Mouse (Mus musculus) forebrain, postnatal 0 days (tissue): ENCODE measurements around the gene Entpd3. TPM values are rescaled to one million over a fixed set of nuclear protein-coding genes. Genes with fewer than 3 reads are reported as not detected.

Experiments used
- ATAC-seq: fragments of 200-750 bp; cut with Nextera tagmentation; 2 replicates; pipeline ENCODE4 v1.8.0; 2017; ENCODE audit warnings: mild to moderate bottlenecking, moderate library complexity
- DNase-seq: peaks from one replicate; pipeline ENCODE4 v3.0.0-alpha.2; 2015
- H3K27ac ChIP-seq: fragments of 300-500 bp; sonication (generic); 2 replicates; pipeline ENCODE4 v1.5.1; 2014; ENCODE audit warnings: low read depth, mild to moderate bottlenecking, antibody characterized with exemption, low read length, moderate library complexity, mixed read lengths
- H3K27me3 ChIP-seq: fragments of 300-500 bp; sonication (generic); 2 replicates; pipeline ENCODE4 v1.6.1; 2014; ENCODE audit warnings: mild to moderate bottlenecking, low read length, mixed read lengths; ENCODE audit not compliant: insufficient read depth
- H3K36me3 ChIP-seq: fragments of 300-500 bp; sonication (generic); 2 replicates; pipeline ENCODE4 v1.6.1; 2014; ENCODE audit warnings: mild to moderate bottlenecking, moderate library complexity; ENCODE audit not compliant: insufficient read depth
- H3K4me1 ChIP-seq: fragments of 300-500 bp; sonication (generic); 2 replicates; pipeline ENCODE4 v1.6.1; 2014; ENCODE audit warnings: antibody characterized with exemption; ENCODE audit not compliant: insufficient read depth
- H3K4me2 ChIP-seq: fragments of 300-500 bp; sonication (generic); 2 replicates; pipeline ENCODE4 v1.6.1; 2014; ENCODE audit warnings: low read depth, mild to moderate bottlenecking, moderate library complexity
- H3K4me3 ChIP-seq: fragments of 300-500 bp; sonication (generic); 2 replicates; pipeline ENCODE4 v1.5.1; 2014; ENCODE audit warnings: low read depth, low read length, mixed read lengths
- H3K9ac ChIP-seq: fragments of 300-500 bp; sonication (generic); 2 replicates; pipeline ENCODE4 v1.6.1; 2014; ENCODE audit warnings: mild to moderate bottlenecking
- H3K9me3 ChIP-seq: fragments of 300-500 bp; sonication (generic); 2 replicates; pipeline ENCODE4 v1.6.1; 2016; ENCODE audit warnings: low read length
- CTCF ChIP-seq: sonication (generic); IDR thresholded peaks from 2 replicates; pipeline ENCODE4 v1.5.1; 2016; ENCODE audit warnings: antibody characterized with exemption, control low read depth, low read depth
- WGBS: fragments of 180-500 bp; shearing (Covaris S2); extraction: QIAGEN DNeasy Blood & Tissue Kit; methylation state at CpG from one replicate; pipeline ENCODE4 v1.1.7; 2014; 5-methylcytosine and 5-hydroxymethylcytosine counted together
- polyA plus RNA-seq: library from polyadenylated mRNA; unstranded; fragments of >200 nt; fragmentation: Nextera tagmentation; extraction: Ambion mirVana; gene quantifications from 2 replicates; pipeline ENCODE4 v1.2.1, GENCODE M21; 2015
- total RNA-seq: library from RNA; depleted of rRNA; stranded (reverse); fragments of >200 nt; gene quantifications from 2 replicates; pipeline ENCODE4 v1.2.3, GENCODE M21; 2014; rRNA removed

Entpd3 gene
- total and polyA plus RNA-seq, 2 experiments from 2014 or later, result 3.6 to 3.7 TPM

DNA sequence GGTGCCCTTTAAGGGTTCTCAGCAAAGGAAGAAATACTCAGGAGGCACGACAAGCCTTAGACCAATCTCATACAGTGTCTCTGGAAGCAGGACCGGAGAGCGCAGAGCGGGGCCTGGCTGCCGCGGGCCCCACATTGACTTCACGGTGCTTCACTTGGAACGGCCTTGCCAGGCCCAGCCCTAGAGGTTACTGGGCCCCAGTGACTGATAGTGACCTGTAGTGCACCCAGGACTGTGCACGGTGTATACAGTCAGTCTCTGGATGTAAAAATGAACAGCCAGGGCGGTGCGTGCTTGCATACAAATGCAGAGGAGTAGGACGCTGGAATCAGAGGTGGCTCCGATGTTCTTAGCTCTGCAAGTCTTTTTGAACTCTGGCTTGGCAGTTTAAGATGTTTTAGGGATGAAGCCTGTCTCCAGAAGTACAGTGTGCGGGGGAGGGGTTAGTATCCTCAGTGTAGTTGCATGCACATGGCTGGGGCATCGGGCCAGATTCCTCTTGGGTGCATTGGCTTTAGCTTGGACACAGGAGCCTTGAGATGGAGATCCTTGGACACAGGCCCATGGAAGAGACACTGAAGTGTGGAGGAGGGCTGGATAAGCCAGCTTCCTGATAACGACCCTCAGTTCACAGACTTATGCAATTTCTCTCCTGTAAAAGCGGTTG is 62.7 kb downstream of the Entpd3 start:
- no peak overlapping the region for H3K27ac ChIP-seq
- H3K9ac ChIP-seq, result no peak overlapping the region
- H3K4me1 ChIP-seq, result no peaks in the 10 kb centered on the region
- no peaks in the 10 kb centered on the region for H3K27me3 ChIP-seq
- TF ChIP-seq CTCF, result no peak
- DNase-seq (no peak), ATAC-seq (peak; percentile 28; the same call in 1 of the 2 replicates)
- H3K36me3 ChIP-seq, result no peaks in the 10 kb centered on the region
- 52% methylated on average over 17 of the region's 17 CpGs for WGBS
- H3K4me3 ChIP-seq, result peak overlapping the region; percentile 11; the same call in 1 of the 2 replicates
- peak overlapping the region; percentile 44 for H3K4me2 ChIP-seq
- peaks cover under 1% of the 10 kb centered on the region; the same call in 1 of the 2 replicates for H3K9me3 ChIP-seq

DNA sequence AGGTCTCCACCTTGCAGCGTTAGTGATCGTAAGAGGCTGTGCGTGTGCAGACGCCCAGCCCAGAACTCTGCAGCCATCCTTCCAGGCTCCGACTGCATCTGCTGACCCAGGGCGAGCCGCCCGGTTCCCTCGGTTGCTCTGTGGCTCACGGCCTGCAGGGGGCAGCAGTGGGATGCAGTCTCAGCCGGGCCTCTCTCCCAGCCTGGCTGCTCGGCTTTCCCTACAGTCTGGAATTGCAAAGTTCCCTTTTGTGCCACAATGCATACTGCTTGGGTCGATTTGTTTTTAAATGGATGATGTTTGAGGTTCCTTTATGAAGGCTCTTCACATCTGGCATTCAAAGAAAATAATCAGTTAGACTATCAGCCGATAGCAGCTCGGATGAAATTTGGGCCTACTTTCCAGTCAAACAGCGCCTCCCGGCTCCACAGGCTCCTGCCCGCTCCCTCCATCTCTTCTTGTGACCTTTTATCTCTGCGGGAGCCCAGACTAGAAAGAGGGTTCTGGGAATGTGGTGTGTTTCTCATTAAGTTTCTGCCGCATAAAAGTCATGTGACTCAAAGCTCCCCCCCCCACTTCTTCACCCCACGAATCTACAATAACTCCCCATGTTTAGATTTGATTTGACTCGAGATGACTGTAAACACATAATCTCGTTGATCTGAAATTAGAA is 63.4 kb downstream of the Entpd3 start:
- Histone ChIP-seq H3K4me1 (no peaks in the 10 kb centered on the region), H3K9ac (peak overlapping the region; percentile 28; the same call in 1 of the 2 replicates), H3K27me3 (no peaks in the 10 kb centered on the region), H3K9me3 (peaks cover 5% of the 10 kb centered on the region; the same call in 1 of the 2 replicates), H3K4me3 (peak overlapping the region; percentile 11; the same call in 1 of the 2 replicates), H3K36me3 (no peaks in the 10 kb centered on the region), H3K4me2 (peak overlapping the region; percentile 44), H3K27ac (no peak overlapping the region)
- WGBS, result 3% methylated on average over 23 of the region's 23 CpGs
- peak; percentile 98 for TF ChIP-seq CTCF
- DNase-seq, result peak; percentile 91
- ATAC-seq, result peak; percentile 92

DNA sequence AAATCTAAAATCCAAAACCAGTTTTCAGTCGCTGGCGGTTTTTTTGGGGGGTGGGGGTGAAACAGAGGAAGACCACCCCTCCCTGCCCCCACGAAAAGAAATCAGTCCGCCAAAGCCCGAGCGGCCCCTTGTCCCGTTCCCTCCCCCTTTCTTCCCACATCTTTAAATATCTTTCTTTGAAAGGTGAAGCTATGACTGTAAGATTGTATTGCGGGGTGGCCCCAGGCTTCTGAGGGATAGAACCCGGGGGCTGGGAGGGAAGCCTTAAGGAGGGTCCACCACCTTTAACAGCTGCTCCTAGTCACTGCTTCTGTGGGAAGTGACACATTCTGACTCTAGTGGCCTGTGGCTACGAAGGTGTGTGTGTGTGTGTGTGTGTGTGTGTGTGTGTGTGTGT is 63.9 kb downstream of the Entpd3 start:
- peak overlapping the region; percentile 28; the same call in 1 of the 2 replicates for H3K9ac ChIP-seq
- no peaks in the 10 kb centered on the region for H3K4me1 ChIP-seq
- DNase-seq (no peak), ATAC-seq (no peak)
- H3K36me3 ChIP-seq, result no peaks in the 10 kb centered on the region
- WGBS, result 17% methylated on average over 10 of the region's 10 CpGs
- H3K4me2 ChIP-seq, result peak overlapping the region; percentile 44
- H3K27ac ChIP-seq, result no peak overlapping the region
- no peaks in the 10 kb centered on the region for H3K27me3 ChIP-seq
- TF ChIP-seq CTCF, result no peak
- no peak overlapping the region for H3K4me3 ChIP-seq
- H3K9me3 ChIP-seq, result peaks cover 5% of the 10 kb centered on the region; the same call in 1 of the 2 replicates

DNA sequence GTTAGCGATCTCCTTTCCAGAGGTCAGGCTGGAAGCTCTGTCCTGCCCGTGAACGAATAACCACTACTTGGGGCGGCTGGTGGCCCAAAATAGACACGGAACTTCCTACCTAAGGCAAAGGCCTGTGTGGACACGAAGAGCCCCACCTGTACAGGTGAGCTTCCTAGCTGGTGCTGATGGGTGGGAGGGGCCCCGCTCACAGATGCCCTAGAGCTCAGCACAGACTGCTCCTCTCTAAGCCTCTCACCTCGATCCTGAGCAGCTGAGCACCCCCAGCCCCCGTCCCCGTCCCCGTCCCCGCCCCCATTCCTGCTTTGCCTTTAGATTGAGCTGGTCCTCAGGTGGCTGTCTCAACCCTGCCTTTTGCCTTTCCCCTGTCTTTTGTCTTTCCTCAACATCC is 64.3 kb downstream of the Entpd3 start:
- no peak overlapping the region for H3K9ac ChIP-seq
- H3K36me3 ChIP-seq, result no peaks in the 10 kb centered on the region
- H3K4me1 ChIP-seq, result no peaks in the 10 kb centered on the region
- no peak overlapping the region for H3K4me2 ChIP-seq
- no peak for TF ChIP-seq CTCF
- H3K9me3 ChIP-seq, result peaks cover 5% of the 10 kb centered on the region; the same call in 1 of the 2 replicates
- H3K27ac ChIP-seq, result no peak overlapping the region
- ATAC-seq (no peak), DNase-seq (no peak)
- H3K27me3 ChIP-seq, result no peaks in the 10 kb centered on the region
- H3K4me3 ChIP-seq, result no peak overlapping the region
- WGBS, result 38% methylated on average over 12 of the region's 12 CpGs

DNA sequence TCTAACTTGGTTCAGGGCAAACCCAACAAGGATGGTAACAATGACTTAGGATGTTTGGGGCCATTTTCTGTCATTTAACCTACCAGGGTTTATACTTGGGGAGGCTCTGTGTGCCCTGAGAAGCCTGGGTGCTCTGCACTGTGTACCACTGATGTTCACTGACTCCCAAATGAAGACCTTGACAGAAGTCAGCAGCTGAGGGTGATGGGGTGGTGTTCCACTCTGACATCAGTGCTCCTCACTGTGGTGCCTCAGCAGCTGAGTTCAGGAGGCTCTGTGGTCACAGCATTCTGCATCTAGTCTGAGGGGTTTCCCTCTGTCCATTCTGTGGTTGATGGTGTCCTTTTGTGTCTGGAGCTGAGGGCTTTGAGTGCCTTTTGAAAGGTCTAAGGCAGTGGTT is 71.4 kb downstream of the Entpd3 start:
- Histone ChIP-seq H3K27ac (no peak overlapping the region), H3K27me3 (no peaks in the 10 kb centered on the region), H3K9me3 (peaks cover 5% of the 10 kb centered on the region; the same call in 1 of the 2 replicates), H3K4me1 (no peaks in the 10 kb centered on the region), H3K9ac (no peak overlapping the region), H3K4me2 (no peak overlapping the region), H3K36me3 (no peaks in the 10 kb centered on the region), H3K4me3 (no peak overlapping the region)
- no peak for TF ChIP-seq CTCF
- ATAC-seq, result no peak
- DNase-seq, result no peak

DNA sequence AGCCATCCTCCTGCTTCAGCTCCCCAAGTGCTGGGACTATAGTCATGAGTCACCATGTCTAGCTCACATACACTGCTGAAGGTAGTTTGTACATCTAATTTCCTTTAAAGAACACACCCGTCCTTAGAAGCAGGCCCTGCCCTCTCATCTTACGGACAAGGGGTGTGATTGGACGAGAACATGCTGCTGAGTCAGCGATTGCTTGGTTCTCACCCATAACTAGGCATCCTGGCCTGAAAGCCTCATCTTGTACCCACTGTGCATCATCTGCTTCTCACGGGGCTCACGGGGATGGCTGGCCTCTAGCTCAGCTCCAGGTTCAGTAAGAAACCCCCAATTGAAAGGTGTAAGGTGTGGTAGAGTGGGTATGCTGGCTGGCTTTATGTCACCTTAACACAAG is 74.4 kb downstream of the Entpd3 start:
- Histone ChIP-seq H3K4me1 (no peaks in the 10 kb centered on the region), H3K27ac (no peak overlapping the region), H3K9ac (no peak overlapping the region), H3K36me3 (no peaks in the 10 kb centered on the region), H3K9me3 (no peaks in the 10 kb centered on the region), H3K4me2 (no peak overlapping the region), H3K27me3 (no peaks in the 10 kb centered on the region), H3K4me3 (no peak overlapping the region)
- no peak for TF ChIP-seq CTCF
- no peak for DNase-seq
- 94% methylated on average over 6 of the region's 6 CpGs for WGBS
- no peak for ATAC-seq

Other genes starting within 250 kb of the Entpd3 start
- gene Myrip, start 238.3 kb upstream of the Entpd3 start, total RNA-seq, result 9.0 and 12.4 TPM in 2 replicates
- gene Myrip, start 238.3 kb upstream of the Entpd3 start, polyA plus RNA-seq, result 1.7 and 3.0 TPM in 2 replicates
- gene Eif1b, start 47.6 kb upstream of the Entpd3 start, total RNA-seq, result 128 and 168 TPM in 2 replicates
- 507 and 639 TPM in 2 replicates for gene Eif1b, start 47.6 kb upstream of the Entpd3 start, polyA plus RNA-seq
- gene Rpl14, start 31.6 kb downstream of the Entpd3 start, total RNA-seq, result 449 and 763 TPM in 2 replicates
- 491 and 597 TPM in 2 replicates for gene Rpl14, start 31.6 kb downstream of the Entpd3 start, polyA plus RNA-seq